Mouse (Mus musculus): ENCODE results near the gene Hpdl. TPM values are rescaled to one million over a fixed set of nuclear protein-coding genes. Genes with fewer than 3 reads are reported as not detected.

The Hpdl gene
- polyA plus RNA-seq, 1 experiment from 2014 or later: 0.99 TPM

DNA sequence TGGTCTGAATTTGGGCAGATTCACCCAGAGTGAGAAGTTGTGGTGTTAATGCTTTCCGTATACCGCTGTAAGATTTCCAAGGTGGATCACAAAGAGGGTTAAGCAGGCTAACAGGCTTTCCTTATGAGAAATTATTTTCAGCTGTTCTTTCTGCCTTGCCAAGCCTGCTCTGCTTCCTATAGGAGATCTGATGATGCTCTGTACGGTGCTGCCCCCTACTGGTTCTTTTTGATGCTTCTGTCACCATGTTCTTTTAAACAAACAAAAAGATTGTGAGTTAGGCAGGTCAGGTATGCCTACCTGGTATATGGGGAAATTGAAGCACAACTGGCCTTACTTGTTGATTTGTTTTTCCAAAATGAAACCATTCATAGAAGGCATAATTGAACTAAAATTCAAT is 32.6 kb downstream of the Hpdl start:
- peak; percentile 51; the same call in 1 of the 2 replicates for ATAC-seq
- no peak overlapping the region for H3K27ac ChIP-seq (ENCODE audit: low read depth, low read length)
- no peaks in the 10 kb centered on the region for H3K9me3 ChIP-seq (ENCODE audit: control insufficient read depth)
- 7% methylated on average over 3 of the region's 3 CpGs for WGBS
- H3K36me3 ChIP-seq (ENCODE audit: control insufficient read depth, insufficient read depth): no peaks in the 10 kb centered on the region; the same call in 1 of the 2 replicates
- no peak overlapping the region for H3K9ac ChIP-seq (ENCODE audit: low read depth, low read length)
- H3K4me3 ChIP-seq (ENCODE audit: low read depth, low read length): no peak overlapping the region
- H3K4me2 ChIP-seq (replicated peaks; ENCODE audit: low read depth): no peak overlapping the region
- no peaks in the 10 kb centered on the region for H3K27me3 ChIP-seq (replicated peaks; ENCODE audit: control insufficient read depth, insufficient read depth, low read length)
- H3K4me1 ChIP-seq (replicated peaks; ENCODE audit: control insufficient read depth, insufficient read depth, low read length): no peaks in the 10 kb centered on the region
- TF ChIP-seq CTCF (IDR thresholded peaks at IDR 0.05; ENCODE audit: low read depth): peak; percentile 93

DNA sequence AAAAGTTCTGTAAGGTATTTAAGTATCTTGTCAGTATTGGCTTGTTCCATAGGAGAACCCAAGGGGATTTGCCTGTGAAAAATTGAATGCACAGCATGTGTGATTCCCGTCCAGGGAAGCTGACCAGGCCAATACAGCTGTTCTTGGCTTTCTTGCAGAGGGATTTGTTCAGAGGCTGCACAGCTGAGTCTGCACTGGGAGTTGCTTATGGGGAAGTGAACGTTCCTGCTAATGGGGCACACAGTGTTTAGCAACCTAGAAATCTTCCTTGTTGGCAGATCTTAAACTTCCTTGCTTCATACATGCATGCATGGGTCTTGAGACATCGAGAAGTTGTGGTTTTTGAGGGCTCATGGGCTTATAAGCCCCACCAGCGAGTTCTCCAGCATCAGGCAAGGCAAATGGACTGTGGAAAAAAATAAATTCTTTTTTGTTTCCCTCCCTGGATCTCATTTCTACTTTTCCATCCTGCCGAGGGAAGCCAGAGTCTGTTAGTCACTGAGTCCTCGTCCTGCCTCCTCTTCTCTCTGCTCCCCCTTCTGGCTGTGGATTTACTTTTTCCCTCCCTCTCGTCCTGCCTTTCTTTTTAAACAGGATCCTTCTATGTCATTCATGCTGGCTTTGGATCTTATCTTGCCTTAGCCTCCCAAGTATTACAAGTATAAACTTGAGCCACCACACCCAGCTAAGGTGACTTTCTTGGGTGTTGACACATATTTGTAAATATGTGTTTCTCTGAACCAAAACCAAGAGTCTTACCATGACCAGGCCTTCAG is 33.3 kb downstream of the Hpdl start:
- no peaks in the 10 kb centered on the region for H3K4me1 ChIP-seq (replicated peaks; ENCODE audit: control insufficient read depth, insufficient read depth, low read length)
- no peak overlapping the region for H3K4me2 ChIP-seq (replicated peaks; ENCODE audit: low read depth)
- peak; percentile 32; the same call in 1 of the 2 replicates for TF ChIP-seq CTCF (IDR thresholded peaks at IDR 0.05; ENCODE audit: low read depth)
- H3K27ac ChIP-seq (ENCODE audit: low read depth, low read length): no peak overlapping the region
- H3K4me3 ChIP-seq (ENCODE audit: low read depth, low read length): no peak overlapping the region
- WGBS: 50% methylated on average over 7 of the region's 7 CpGs
- no peaks in the 10 kb centered on the region; the same call in 1 of the 2 replicates for H3K36me3 ChIP-seq (ENCODE audit: control insufficient read depth, insufficient read depth)
- ATAC-seq: no peak
- no peaks in the 10 kb centered on the region for H3K9me3 ChIP-seq (ENCODE audit: control insufficient read depth)
- H3K9ac ChIP-seq (ENCODE audit: low read depth, low read length): no peak overlapping the region
- H3K27me3 ChIP-seq (replicated peaks; ENCODE audit: control insufficient read depth, insufficient read depth, low read length): no peaks in the 10 kb centered on the region

DNA sequence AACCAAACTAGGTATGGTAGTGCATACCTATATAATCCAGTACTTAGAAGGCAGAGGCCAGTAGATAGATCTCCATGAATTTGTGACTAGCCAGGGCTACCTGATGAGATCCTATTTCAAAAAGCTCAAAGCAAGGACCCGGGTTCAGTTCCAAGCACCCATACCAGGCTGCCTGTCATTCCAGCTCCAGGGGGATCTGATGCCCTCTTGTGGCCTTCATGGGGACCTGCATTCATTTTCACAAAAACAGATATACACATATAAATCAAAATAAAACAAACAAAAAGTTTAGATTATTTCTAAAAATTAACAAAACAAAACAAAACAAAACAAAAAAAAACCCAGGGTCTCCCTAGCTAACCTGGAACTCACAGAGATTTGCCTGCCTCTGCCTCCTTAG is 34.9 kb downstream of the Hpdl start:
- Histone ChIP-seq H3K9me3 (ENCODE audit: control insufficient read depth) (no peaks in the 10 kb centered on the region), H3K4me3 (ENCODE audit: low read depth, low read length) (no peak overlapping the region), H3K4me1 (replicated peaks; ENCODE audit: control insufficient read depth, insufficient read depth, low read length) (no peaks in the 10 kb centered on the region), H3K9ac (ENCODE audit: low read depth, low read length) (no peak overlapping the region), H3K4me2 (replicated peaks; ENCODE audit: low read depth) (no peak overlapping the region), H3K36me3 (ENCODE audit: control insufficient read depth, insufficient read depth) (no peaks in the 10 kb centered on the region), H3K27me3 (replicated peaks; ENCODE audit: control insufficient read depth, insufficient read depth, low read length) (no peaks in the 10 kb centered on the region), H3K27ac (ENCODE audit: low read depth, low read length) (no peak overlapping the region)
- ATAC-seq: no peak
- TF ChIP-seq CTCF (IDR thresholded peaks at IDR 0.05; ENCODE audit: low read depth): peak; percentile 49
- 100% methylated on average over 1 of the region's 1 CpGs for WGBS

GRCm38 (mm10) chr4:116782171-116782570 is 39.3 kb downstream of the Hpdl start:
- Histone ChIP-seq H3K27ac (ENCODE audit: low read depth, low read length) (no peak overlapping the region), H3K27me3 (replicated peaks; ENCODE audit: control insufficient read depth, insufficient read depth, low read length) (no peaks in the 10 kb centered on the region), H3K4me2 (replicated peaks; ENCODE audit: low read depth) (no peak overlapping the region), H3K4me1 (replicated peaks; ENCODE audit: control insufficient read depth, insufficient read depth, low read length) (no peaks in the 10 kb centered on the region), H3K9me3 (ENCODE audit: control insufficient read depth) (no peaks in the 10 kb centered on the region), H3K9ac (ENCODE audit: low read depth, low read length) (no peak overlapping the region), H3K36me3 (ENCODE audit: control insufficient read depth, insufficient read depth) (no peaks in the 10 kb centered on the region), H3K4me3 (ENCODE audit: low read depth, low read length) (no peak overlapping the region)
- no peak for ATAC-seq
- WGBS: 54% methylated on average over 8 of the region's 8 CpGs
- TF ChIP-seq CTCF (IDR thresholded peaks at IDR 0.05; ENCODE audit: low read depth): no peak

DNA sequence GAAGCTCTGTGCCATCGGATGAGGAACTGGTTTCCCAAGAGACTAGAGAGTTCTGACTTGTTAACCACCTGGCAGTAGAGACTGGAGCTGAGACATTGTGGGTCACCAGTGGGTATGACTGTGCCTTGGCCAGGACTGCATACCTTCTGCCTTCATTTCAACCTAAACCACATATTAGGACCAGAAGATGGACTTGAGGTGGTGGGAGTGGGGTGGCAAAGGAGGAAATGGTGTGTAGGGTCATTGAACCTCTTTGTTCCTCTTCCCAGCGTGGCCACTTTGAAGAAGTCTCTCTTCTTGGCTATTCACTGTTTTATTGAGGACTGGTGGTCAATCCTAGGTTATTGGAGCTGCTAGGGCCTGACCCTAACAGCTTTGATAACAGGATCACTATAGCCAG is 40.1 kb downstream of the Hpdl start:
- Histone ChIP-seq H3K36me3 (ENCODE audit: control insufficient read depth, insufficient read depth) (no peaks in the 10 kb centered on the region), H3K9ac (ENCODE audit: low read depth, low read length) (no peak overlapping the region), H3K27ac (ENCODE audit: low read depth, low read length) (no peak overlapping the region), H3K4me2 (replicated peaks; ENCODE audit: low read depth) (no peak overlapping the region), H3K4me3 (ENCODE audit: low read depth, low read length) (no peak overlapping the region), H3K4me1 (replicated peaks; ENCODE audit: control insufficient read depth, insufficient read depth, low read length) (no peaks in the 10 kb centered on the region), H3K27me3 (replicated peaks; ENCODE audit: control insufficient read depth, insufficient read depth, low read length) (no peaks in the 10 kb centered on the region), H3K9me3 (ENCODE audit: control insufficient read depth) (no peaks in the 10 kb centered on the region)
- TF ChIP-seq CTCF (IDR thresholded peaks at IDR 0.05; ENCODE audit: low read depth): no peak
- WGBS: 59% methylated on average over 2 of the region's 2 CpGs
- ATAC-seq: no peak

DNA sequence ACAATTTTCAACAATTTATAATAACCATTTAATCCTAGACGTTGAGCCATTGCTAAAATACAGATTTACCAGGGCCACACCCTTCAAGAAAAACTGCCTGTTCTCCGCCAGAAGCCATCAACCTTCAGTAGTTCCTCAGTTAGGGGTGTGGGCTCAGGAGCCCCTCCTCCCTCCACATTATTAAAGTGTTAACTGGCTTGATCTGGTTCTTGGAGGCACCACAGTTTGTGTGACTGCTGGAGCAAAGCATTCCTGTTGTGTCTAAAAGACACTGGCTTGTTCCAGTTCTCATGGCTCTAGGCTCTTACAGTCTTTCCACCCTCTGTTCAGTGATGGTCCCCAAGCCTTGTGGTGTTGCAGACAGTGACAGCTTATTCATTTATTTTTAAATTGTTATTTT is 41.0 kb downstream of the Hpdl start:
- WGBS: 67% methylated on average over 2 of the region's 2 CpGs

More for the DNA sequence above, 41.0 kb downstream of the Hpdl start:
- Histone ChIP-seq H3K27me3 (replicated peaks; ENCODE audit: control insufficient read depth, insufficient read depth, low read length) (no peaks in the 10 kb centered on the region), H3K36me3 (ENCODE audit: control insufficient read depth, insufficient read depth) (no peaks in the 10 kb centered on the region), H3K27ac (ENCODE audit: low read depth, low read length) (no peak overlapping the region), H3K4me1 (replicated peaks; ENCODE audit: control insufficient read depth, insufficient read depth, low read length) (no peaks in the 10 kb centered on the region), H3K4me3 (ENCODE audit: low read depth, low read length) (no peak overlapping the region), H3K9me3 (ENCODE audit: control insufficient read depth) (no peaks in the 10 kb centered on the region), H3K9ac (ENCODE audit: low read depth, low read length) (no peak overlapping the region), H3K4me2 (replicated peaks; ENCODE audit: low read depth) (no peak overlapping the region)
- TF ChIP-seq CTCF (IDR thresholded peaks at IDR 0.05; ENCODE audit: low read depth): no peak
- ATAC-seq: no peak
